Mouse (Mus musculus) heart, postnatal 0 days (tissue): Measurements from ENCODE around the gene Rap1gap2. TPM values are rescaled to one million over a fixed set of nuclear protein-coding genes. Genes with fewer than 3 reads are reported as not detected.
A peak's percentile ranks its signal among the peaks of the same experiment; 100 is the strongest.

Experiments used
- ATAC-seq: fragments of 200-750 bp; cut with Nextera tagmentation; 2 replicates; pipeline ENCODE4 v1.8.0; 2017; ENCODE audit warnings: low read depth, moderate number of reproducible peaks, moderate library complexity; ENCODE audit not compliant: insufficient read depth
- DNase-seq: peaks from one replicate; pipeline ENCODE4 v3.0.0-alpha.2; 2016; ENCODE audit warnings: low spot score
- H3K27ac ChIP-seq: fragments of 300-500 bp; sonication (generic); 2 replicates; pipeline ENCODE4 v1.5.1; 2014; ENCODE audit warnings: low read depth, mild to moderate bottlenecking
- H3K27me3 ChIP-seq: fragments of 300-500 bp; sonication (generic); 2 replicates; pipeline ENCODE4 v1.6.1; 2014; ENCODE audit warnings: low read length, mixed read lengths; ENCODE audit not compliant: control insufficient read depth, insufficient read depth
- H3K36me3 ChIP-seq: fragments of 300-500 bp; sonication (generic); replicated peaks from 2 replicates; pipeline ENCODE4 v1.6.1; 2014; ENCODE audit warnings: low read length, mixed read lengths; ENCODE audit not compliant: control insufficient read depth, insufficient read depth
- H3K4me1 ChIP-seq: fragments of 300-500 bp; sonication (generic); 2 replicates; pipeline ENCODE4 v1.6.1; 2014; ENCODE audit warnings: antibody characterized with exemption; ENCODE audit not compliant: control insufficient read depth, insufficient read depth
- H3K4me2 ChIP-seq: fragments of 300-500 bp; sonication (generic); 2 replicates; pipeline ENCODE4 v1.6.1; 2014; ENCODE audit warnings: low read depth, mild to moderate bottlenecking, low read length, moderate library complexity
- H3K4me3 ChIP-seq: fragments of 300-500 bp; sonication (generic); 2 replicates; pipeline ENCODE4 v1.5.1; 2014; ENCODE audit warnings: low read depth, low read length
- H3K9ac ChIP-seq: fragments of 300-500 bp; sonication (generic); replicated peaks from 2 replicates; pipeline ENCODE4 v1.6.1; 2014; ENCODE audit warnings: low read depth, low read length, mixed read lengths
- H3K9me3 ChIP-seq: fragments of 300-500 bp; sonication (generic); replicated peaks from 2 replicates; pipeline ENCODE4 v1.6.1; 2016; ENCODE audit warnings: low read length; ENCODE audit not compliant: control insufficient read depth
- CTCF ChIP-seq: IDR thresholded peaks from 2 replicates; pipeline ENCODE4 v1.5.1; 2016; ENCODE audit warnings: antibody characterized with exemption, control low read depth, low read depth
- EP300 ChIP-seq: IDR thresholded peaks from 2 replicates; pipeline ENCODE4 v1.6.1; 2016; ENCODE audit warnings: antibody characterized with exemption, low read depth
- WGBS: fragments of 180-500 bp; shearing (Covaris S2); extraction: QIAGEN DNeasy Blood & Tissue Kit; methylation state at CpG from one replicate; pipeline ENCODE4 v1.1.7; 2014; 5-methylcytosine and 5-hydroxymethylcytosine counted together
- polyA plus RNA-seq: library from polyadenylated mRNA; unstranded; fragments of >200 nt; fragmentation: Nextera tagmentation; extraction: Ambion mirVana; gene quantifications from 2 replicates; pipeline ENCODE4 v1.2.1, GENCODE M21; 2015
- total RNA-seq: library from RNA; depleted of rRNA; stranded (reverse); fragments of >200 nt; gene quantifications from 2 replicates; pipeline ENCODE4 v1.2.3, GENCODE M21; 2014; ENCODE audit warnings: low replicate concordance

Rap1gap2 gene
- total and polyA plus RNA-seq, 2 experiments from 2014 or later, result 5.6 to 16.5 TPM

DNA sequence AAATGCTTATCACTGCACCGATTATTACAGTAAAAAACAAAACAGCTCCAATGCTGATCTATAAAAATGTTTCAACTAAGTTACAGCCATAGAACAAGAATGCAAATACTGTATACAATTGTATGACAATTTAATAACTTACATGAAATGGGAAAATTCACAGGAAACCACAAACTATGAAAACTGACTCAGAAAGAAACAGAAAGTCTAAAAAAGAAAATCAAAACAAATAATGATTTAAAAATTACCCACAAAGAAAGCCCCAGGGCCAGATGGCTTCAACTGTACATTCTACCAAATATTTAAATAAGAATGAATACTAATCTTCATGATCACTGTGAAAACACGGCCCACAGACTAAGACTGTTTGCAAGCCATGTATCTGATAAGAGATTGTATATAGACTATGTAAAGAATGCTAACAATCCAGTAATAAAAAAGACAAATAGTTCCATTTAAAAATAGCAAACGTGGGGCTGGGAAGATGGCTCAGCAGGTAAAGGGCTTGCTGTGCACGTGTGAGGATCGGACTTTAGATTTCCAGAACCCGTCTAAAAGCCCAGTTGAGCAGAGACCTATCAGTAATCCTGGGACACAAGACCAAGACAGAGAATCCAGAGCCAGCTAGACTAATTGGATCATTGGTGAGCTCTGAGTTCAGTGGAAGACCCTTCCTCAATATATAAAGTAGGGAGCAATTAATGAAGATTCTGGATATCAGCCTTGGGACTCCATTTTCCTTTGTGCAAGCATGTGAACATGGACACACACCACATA is 167.4 kb downstream of the Rap1gap2 start:
- ATAC-seq, result no peak
- Histone ChIP-seq H3K4me3 (no peak overlapping the region), H3K36me3 (no peaks in the 10 kb centered on the region), H3K9me3 (peaks cover 7% of the 10 kb centered on the region; the same call in 1 of the 2 replicates), H3K27me3 (no peaks in the 10 kb centered on the region), H3K4me1 (peaks cover 17% of the 10 kb centered on the region), H3K9ac (no peak overlapping the region), H3K4me2 (no peak overlapping the region), H3K27ac (no peak overlapping the region)
- 78% methylated on average over 6 of the region's 6 CpGs for WGBS
- no peak for TF ChIP-seq EP300
- TF ChIP-seq CTCF, result no peak
- no peak for DNase-seq

DNA sequence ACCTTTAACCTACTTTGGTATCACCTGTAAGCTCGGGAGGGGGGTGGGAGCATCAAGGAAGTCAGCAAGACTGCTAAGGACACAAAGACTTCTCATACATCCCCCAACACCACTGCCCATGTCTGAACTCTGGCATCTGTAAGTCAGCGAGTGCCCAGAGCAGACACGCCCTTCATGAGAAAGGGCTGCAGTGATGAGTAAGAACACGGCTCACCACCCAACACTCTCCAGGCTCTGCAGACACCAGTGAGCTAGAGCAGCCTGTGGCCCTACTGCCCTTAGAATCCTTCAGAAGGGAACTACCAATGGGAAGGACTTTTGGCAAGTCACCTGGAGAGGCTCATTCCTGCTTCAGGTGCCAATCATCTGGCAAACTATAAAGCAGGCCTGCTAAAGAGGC is 168.3 kb downstream of the Rap1gap2 start:
- H3K9ac ChIP-seq, result no peak overlapping the region
- no peak for DNase-seq
- H3K27ac ChIP-seq, result no peak overlapping the region
- peaks cover 17% of the 10 kb centered on the region for H3K4me1 ChIP-seq
- no peak overlapping the region for H3K4me3 ChIP-seq
- WGBS, result 80% methylated on average over 4 of the region's 4 CpGs
- no peak for ATAC-seq
- peaks cover 7% of the 10 kb centered on the region; the same call in 1 of the 2 replicates for H3K9me3 ChIP-seq
- no peaks in the 10 kb centered on the region for H3K36me3 ChIP-seq
- no peak overlapping the region for H3K4me2 ChIP-seq
- H3K27me3 ChIP-seq, result no peaks in the 10 kb centered on the region
- TF ChIP-seq EP300 (no peak), CTCF (no peak)

GRCm38 (mm10) chr11:74440112-74440511 is 170.6 kb downstream of the Rap1gap2 start:
- Histone ChIP-seq H3K4me3 (no peak overlapping the region), H3K36me3 (no peaks in the 10 kb centered on the region)

GRCm38 (mm10) chr11:74439202-74439601 is 171.5 kb downstream of the Rap1gap2 start:
- ATAC-seq, result no peak
- TF ChIP-seq EP300, result no peak
- TF ChIP-seq CTCF, result no peak
- Histone ChIP-seq H3K27me3 (no peaks in the 10 kb centered on the region), H3K9ac (no peak overlapping the region), H3K27ac (0 out of 2 replicates have a peak overlapping the region, but pooled peaks have one; percentile 18), H3K4me3 (no peak overlapping the region), H3K4me1 (peaks cover 23% of the 10 kb centered on the region), H3K36me3 (no peaks in the 10 kb centered on the region), H3K9me3 (no peaks in the 10 kb centered on the region), H3K4me2 (no peak overlapping the region)
- DNase-seq, result no peak
- WGBS, result 28% methylated on average over 6 of the region's 6 CpGs

More at GRCm38 (mm10) chr11:74440112-74440511, 170.6 kb downstream of the Rap1gap2 start:
- H3K4me2 ChIP-seq, result no peak overlapping the region
- no peak overlapping the region for H3K27ac ChIP-seq
- no peak for DNase-seq
- no peak for ATAC-seq
- no peak for TF ChIP-seq CTCF
- TF ChIP-seq EP300, result no peak
- no peak overlapping the region for H3K9ac ChIP-seq
- peaks cover 22% of the 10 kb centered on the region for H3K4me1 ChIP-seq
- H3K9me3 ChIP-seq, result peaks cover 5% of the 10 kb centered on the region; the same call in 1 of the 2 replicates
- H3K27me3 ChIP-seq, result no peaks in the 10 kb centered on the region
- 91% methylated on average over 8 of the region's 8 CpGs for WGBS

- peak; percentile 66 for DNase-seq
- H3K36me3 ChIP-seq, result no peaks in the 10 kb centered on the region
- ATAC-seq, result peak; percentile 88
- no peak overlapping the region for H3K9ac ChIP-seq
- H3K9me3 ChIP-seq, result no peaks in the 10 kb centered on the region
- WGBS, result 32% methylated on average over 4 of the region's 4 CpGs
- H3K27me3 ChIP-seq, result no peaks in the 10 kb centered on the region
- TF ChIP-seq CTCF (no peak), EP300 (peak; percentile 72; the same call in 1 of the 2 replicates)
- H3K4me1 ChIP-seq, result peaks cover 23% of the 10 kb centered on the region
- H3K27ac ChIP-seq, result no peak overlapping the region
- no peak overlapping the region for H3K4me2 ChIP-seq
- no peak overlapping the region for H3K4me3 ChIP-seq
Measured at GRCm38 (mm10) chr11:74438249-74438648, 172.5 kb downstream of the Rap1gap2 start.
